Mouse (Mus musculus): ENCODE measurements around the gene Tmem189.
"Not testable (repeated sequence)": the region's sequence is repeated elsewhere in the genome, so short reads cannot be mapped to it uniquely, and the experiment has no call there.

DNA sequence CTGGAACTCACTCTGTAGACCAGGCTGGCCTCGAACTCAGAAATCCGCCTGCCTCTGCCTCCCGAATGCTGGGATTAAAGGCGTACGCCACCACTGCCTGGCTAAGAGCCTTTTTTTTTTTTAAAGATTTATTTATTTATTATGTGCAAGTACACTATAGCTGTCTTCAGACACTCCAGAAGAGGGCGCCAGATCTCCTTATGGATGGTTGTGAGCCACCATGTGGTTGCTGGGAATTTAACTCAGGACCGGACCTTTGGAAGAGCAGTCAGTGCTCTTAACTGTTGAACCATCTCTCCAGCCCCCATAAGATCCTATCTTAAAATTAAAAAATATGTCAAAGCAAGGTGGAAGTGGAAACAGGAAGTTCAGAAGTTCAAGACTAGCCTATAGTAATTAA, 76.3 kb downstream of the Tmem189 start:
- TF ChIP-seq CTCF (IDR thresholded peaks at IDR 0.05; ENCODE audit: borderline replicate concordance, insufficient read depth, low read depth, low read length); POLR2A (IDR thresholded peaks at IDR 0.05; ENCODE audit: borderline replicate concordance, insufficient read depth, low read length): not testable (repeated sequence)

All from cerebellum, adult 2 months (tissue).